Mouse (Mus musculus): Measurements from ENCODE around the gene Glis1.

- TF ChIP-seq GATA1 (IDR thresholded peaks at IDR 0.05; ENCODE audit: borderline replicate concordance, low read length), result no peak
- TF ChIP-seq CTCF (IDR thresholded peaks at IDR 0.05; ENCODE audit: low read depth, low read length), result no peak
- TF ChIP-seq TAL1 (conservative IDR thresholded peaks at IDR 0.05; ENCODE audit: low read depth, low read length), result no peak
- TF ChIP-seq GATA2 (IDR thresholded peaks at IDR 0.05; ENCODE audit: borderline replicate concordance, low read depth, low read length), result no peak
These were observed 18.1 kb downstream of the Glis1 start for GRCm38 (mm10) chr4:107452266-107453015.

Measured in G1E (cell line).